Mouse (Mus musculus) layer of hippocampus, adult 11-12 months (tissue): Measurements from ENCODE around the gene 1700029F12Rik.
"Not testable (repeated sequence)": the region's sequence is repeated elsewhere in the genome, so short reads cannot be mapped to it uniquely, and the experiment has no call there.

ENCODE experiments used
- DNase-seq: peaks from one replicate; pipeline ENCODE4 v3.0.0; 2022; ENCODE audit warnings: low spot score

The 1700029F12Rik gene

GRCm38 (mm10) chr13:97034262-97034661, at the start of gene 1700029F12Rik:
TSS of gene 1700029F12Rik (minus strand) at chr13:97034362.
- no peak for DNase-seq

- no peak for DNase-seq
Observed at GRCm38 (mm10) chr13:97082432-97082831, 48.3 kb upstream of the 1700029F12Rik start.

- DNase-seq, result no peak
Observed at GRCm38 (mm10) chr13:97080615-97081014, 46.5 kb upstream of the 1700029F12Rik start.

- DNase-seq, result no peak
Observed at GRCm38 (mm10) chr13:97080201-97080600, 46.0 kb upstream of the 1700029F12Rik start.

GRCm38 (mm10) chr13:97077556-97077955, 43.4 kb upstream of the 1700029F12Rik start:
- no peak for DNase-seq

DNA sequence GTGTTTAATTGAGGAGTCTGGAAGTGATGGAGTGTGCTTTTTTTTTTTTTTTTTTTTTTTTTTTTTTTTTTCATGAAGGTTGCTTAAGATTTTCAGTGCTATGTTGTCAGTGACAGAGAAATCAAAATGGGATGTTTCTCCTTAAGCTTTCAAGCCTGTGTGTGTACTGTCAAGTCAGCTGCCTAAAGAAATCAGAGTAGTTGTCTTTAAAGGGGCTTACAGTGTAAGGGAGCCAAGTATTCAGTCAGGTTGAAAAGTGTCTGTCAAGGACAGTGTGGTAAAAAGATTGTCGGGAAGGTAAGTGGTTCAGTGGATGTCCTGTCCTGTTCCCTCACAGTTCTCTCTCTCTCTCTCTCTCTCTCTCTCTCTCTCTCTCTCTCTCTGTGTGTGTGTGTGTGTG, 39.3 kb upstream of the 1700029F12Rik start:
- no peak for DNase-seq

DNA sequence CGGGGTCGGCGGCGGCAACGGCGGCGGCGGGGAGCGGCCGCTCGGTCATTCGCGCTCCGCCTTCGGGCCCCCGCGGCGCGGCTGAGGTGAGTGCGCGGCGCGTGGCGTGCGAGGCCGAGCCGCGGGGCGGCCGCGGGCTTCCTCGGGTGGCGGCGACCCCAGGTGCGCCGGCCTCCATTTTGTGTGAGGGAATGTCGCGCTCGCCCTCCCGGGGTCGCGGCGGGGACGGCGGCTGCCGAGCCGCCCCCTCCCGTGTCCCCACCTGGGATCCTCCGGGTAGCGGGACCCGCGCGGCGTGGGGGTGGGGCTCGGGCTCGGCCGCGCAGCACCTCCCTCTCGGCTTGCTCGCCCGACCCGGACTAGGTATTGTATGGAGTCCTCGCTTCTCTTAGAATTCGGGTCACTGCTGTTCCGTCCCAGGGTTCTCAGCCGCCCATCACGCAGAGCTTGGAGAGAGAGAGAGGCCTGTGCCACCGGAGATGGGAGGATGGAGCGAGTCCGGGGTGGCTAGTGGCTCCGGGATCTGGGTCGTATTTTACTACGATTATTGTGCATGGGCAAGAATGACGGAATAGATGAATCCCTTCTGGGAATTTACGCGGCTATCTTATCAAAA, 37.6 kb upstream of the 1700029F12Rik start:
- peak; percentile 28 for DNase-seq

GRCm38 (mm10) chr13:97070931-97071625, 36.9 kb upstream of the 1700029F12Rik start:
- no peak for DNase-seq

DNA sequence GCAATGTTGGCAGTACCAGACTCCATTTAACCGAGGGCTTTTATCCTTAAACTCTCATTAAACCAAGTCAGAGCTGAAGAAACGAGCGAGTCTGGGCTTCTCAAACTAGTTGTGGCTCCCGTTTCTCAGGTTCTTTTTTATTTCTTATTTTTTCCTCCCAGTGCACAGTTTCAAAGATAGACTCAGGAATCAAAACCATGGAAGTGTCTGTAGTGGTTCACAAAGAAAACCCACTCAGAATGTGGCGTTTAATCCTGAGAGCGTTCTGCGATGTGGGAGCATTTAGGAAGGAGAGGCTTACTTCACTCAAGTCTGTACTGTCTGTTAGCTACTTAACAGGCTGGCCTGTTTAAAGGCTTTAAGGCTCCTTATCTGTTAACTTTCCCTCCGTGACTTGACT, 34.0 kb upstream of the 1700029F12Rik start:
- no peak for DNase-seq

GRCm38 (mm10) chr13:97067691-97068090, 33.5 kb upstream of the 1700029F12Rik start:
- no peak for DNase-seq

GRCm38 (mm10) chr13:97066649-97067550, 32.7 kb upstream of the 1700029F12Rik start, which contains the start of gene Fam169a:
TSS of gene Fam169a (plus strand) at chr13:97067286.
- DNase-seq, result no peak

DNA sequence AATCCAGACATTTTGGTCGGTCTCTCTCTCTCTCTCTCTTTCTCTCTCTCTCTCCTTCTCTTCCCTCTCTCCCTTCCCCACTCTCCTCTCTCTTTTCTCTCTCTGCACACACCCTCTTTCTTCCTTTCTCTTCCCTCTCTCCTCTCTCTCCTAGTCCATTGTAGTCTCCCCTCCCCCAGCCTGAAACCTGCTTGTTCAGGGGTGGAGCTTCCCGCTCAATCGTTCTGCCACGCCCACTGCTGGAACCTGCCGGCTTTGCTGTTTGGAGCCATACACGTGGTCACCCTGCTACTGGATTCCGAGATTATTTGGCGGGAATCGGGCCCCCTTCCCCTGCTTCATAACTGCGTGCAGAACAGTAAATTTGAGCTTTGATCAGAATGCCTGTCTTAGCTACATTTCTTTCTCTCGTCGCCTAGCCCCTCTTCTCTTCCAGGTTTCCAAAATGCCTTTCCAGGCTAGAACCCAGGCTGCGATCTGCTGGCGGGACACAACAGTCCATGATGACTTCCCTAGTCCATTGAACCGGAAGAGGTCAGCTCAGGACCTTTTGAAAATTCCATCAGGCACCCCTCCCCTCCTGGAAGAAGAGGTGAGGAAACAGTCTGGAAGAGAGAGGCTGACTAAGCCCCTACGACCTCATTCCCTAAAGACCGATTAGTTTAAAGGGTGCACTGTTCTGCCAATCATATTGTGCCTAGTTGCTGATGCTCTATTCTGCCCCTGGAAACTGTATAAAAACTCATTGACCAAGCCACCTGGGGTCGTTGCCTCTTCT, 30.9 kb upstream of the 1700029F12Rik start:
- not testable (repeated sequence) for DNase-seq

- DNase-seq, result no peak
Observed at GRCm38 (mm10) chr13:97064413-97064812, 30.3 kb upstream of the 1700029F12Rik start.

- DNase-seq, result no peak
Observed at GRCm38 (mm10) chr13:97063431-97063830, 29.3 kb upstream of the 1700029F12Rik start.

- no peak for DNase-seq
Observed at GRCm38 (mm10) chr13:97062151-97062550, 28.0 kb upstream of the 1700029F12Rik start.

- DNase-seq, result no peak
Observed at GRCm38 (mm10) chr13:97060331-97060730, 26.2 kb upstream of the 1700029F12Rik start.

GRCm38 (mm10) chr13:97059746-97060145, 25.6 kb upstream of the 1700029F12Rik start:
- no peak for DNase-seq

DNA sequence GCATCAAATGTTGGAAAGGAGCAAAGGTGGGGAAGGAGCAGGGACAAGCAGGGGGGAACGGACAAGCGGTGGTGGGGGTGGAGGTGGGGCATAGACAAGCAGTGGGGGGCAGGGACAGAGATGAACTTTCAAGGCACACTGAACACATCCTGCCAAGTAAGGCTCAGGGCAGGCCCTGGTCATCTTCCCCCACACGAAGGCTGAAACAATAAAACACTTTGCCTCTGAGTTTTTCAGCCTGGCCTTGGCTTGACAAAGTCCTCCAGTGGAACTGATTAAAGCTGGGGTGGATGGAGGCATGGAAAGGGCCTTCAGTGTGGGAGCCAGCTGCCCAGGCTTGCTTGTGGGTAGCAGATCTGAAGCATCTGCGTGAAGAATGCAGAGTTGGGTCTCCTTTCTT, 23.7 kb upstream of the 1700029F12Rik start:
- DNase-seq, result no peak

DNA sequence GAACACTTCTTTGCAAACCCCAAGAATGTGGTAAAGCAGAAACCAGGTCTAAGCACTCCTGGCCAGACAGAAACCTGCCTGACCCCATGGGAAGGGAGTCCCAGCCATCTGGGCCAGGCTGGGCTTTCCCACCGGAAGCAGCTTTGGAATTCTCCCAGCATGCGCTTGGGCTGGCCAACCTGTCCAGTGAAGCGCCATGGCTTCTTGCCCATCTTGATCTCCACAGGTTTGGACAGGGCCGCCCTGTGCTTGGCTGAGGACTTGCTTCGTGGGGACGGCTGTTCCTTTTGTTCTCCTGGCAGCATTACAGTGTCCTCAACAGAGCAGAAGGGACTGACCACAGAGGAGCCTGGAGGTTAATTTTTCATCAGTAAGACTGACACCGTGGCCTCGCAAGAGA, 19.7 kb upstream of the 1700029F12Rik start:
- DNase-seq, result no peak

DNA sequence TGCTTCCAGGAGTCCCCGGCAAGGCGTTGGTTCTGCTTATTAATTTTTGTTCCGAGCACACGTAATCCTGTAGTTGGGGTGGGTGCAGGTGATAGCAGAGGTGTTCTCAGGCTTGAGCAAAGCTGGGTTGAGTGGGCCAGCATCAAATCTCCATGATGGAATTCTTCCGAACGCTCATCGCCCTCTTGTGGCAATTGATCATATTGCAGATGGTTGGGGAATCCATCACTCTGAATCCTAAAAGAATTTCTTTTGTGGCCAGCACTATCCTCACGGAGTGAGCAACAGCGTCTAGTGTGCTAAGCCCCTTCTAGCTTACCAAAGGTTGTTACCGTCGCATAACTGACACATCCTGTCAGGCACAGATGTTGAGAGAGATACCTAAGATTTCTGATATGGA, 18.5 kb upstream of the 1700029F12Rik start:
- DNase-seq, result peak; percentile 77

DNA sequence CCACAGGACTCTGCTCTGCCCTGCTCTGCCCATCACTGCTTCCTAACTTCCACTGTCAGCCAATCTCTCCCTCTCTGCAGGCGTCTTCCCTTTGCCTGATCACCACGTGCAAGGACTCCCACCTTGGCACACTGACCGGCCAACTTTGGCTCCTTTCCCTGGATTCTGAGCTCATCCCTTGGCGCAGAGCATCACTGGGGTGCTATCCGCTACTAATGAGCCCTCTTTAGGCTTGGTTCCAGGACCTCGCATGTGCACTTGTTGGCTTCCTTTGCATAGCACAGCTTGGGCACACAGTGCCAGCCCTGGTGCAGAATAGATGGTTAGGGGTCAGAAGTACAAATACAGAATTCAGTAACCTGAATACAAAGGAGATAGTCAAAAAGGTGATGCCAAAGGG, 17.0 kb upstream of the 1700029F12Rik start:
- DNase-seq, result peak; percentile 35

GRCm38 (mm10) chr13:97030075-97030474, 4.1 kb downstream of the 1700029F12Rik start:
- DNase-seq, result no peak
